Mouse (Mus musculus): ENCODE data around the gene Gstt1.

GRCm38 (mm10) chr10:75789841-75790240 lies 8.5 kb downstream of the Gstt1 start:
- TF ChIP-seq POLR2A (IDR thresholded peaks at IDR 0.05; ENCODE audit: control insufficient read depth in 1 of 2, insufficient read depth in 1 of 2, low read depth in 1 of 2, low read length in 2 of 2, poor library complexity in 1 of 2) (no peak), CTCF (IDR thresholded peaks at IDR 0.05 in 2 of 3, conservative IDR thresholded peaks at IDR 0.05 in 1 of 3; ENCODE audit: control insufficient read depth in 1 of 3, insufficient read depth in 1 of 3, low read depth in 2 of 3, low read length in 3 of 3, poor library complexity in 1 of 3, severe bottlenecking in 1 of 3) (no peak)

Measured in MEL (cell line).